Comparison of ENCODE assay signal across 12 mouse cellular contexts in genomic region chr17:28033046-28033580, GRCm38 (mm10). TPM values are rescaled to one million over a fixed set of nuclear protein-coding genes. Genes with fewer than 3 reads are reported as not detected.
A peak's percentile ranks its signal among the peaks of the same experiment; 100 is the strongest.
DNase-seq lines count a peak whose midpoint lies in the region; ATAC-seq lines count a peak whose summit lies in the region.
"Had no signal": no experiment of that assay in that cellular context is flagged by ENCODE, and none has a peak within 500 bp of the region (broad histone marks: within the 10 kb centered on the region; RNA-seq: fewer than 3 reads in every experiment).

No protein-coding gene starts in this region.

- no peak for DNase-seq in heart, adult 8-10 months (ENCODE audit: low spot score)
- peak; percentile 22 for DNase-seq in MN1 (ENCODE audit: low spot score)
- DNase-seq in right cerebral cortex, postnatal 14 days: no peak
- no peak for DNase-seq in cerebellum, postnatal 10 days
- no peak for DNase-seq in cerebellum, adult 11 months
- DNase-seq: cerebellum, postnatal 36 days; heart, postnatal 36 days; right cerebral cortex, adult 18-20 months had no signal

- H3K9me3 ChIP-seq in heart, embryonic 12.5 days (replicated peaks): no peaks in the 10 kb centered on the region
- H3K9me3 ChIP-seq in forebrain, embryonic 15.5 days: no peaks in the 10 kb centered on the region
- H3K9me3 ChIP-seq in midbrain, embryonic 12.5 days: no peaks in the 10 kb centered on the region

- H3K27me3 ChIP-seq in heart, embryonic 12.5 days (replicated peaks): no peaks in the 10 kb centered on the region
- no peaks in the 10 kb centered on the region for H3K27me3 ChIP-seq in forebrain, embryonic 15.5 days
- no peaks in the 10 kb centered on the region for H3K27me3 ChIP-seq in midbrain, embryonic 12.5 days

- H3K4me1 ChIP-seq in heart, embryonic 12.5 days (replicated peaks): peaks cover 81% of the 10 kb centered on the region
- H3K4me1 ChIP-seq in forebrain, embryonic 15.5 days: peaks cover 47% of the 10 kb centered on the region
- H3K4me1 ChIP-seq in midbrain, embryonic 12.5 days: peaks cover 52% of the 10 kb centered on the region

- no peak overlapping the region for H3K4me2 ChIP-seq in heart, embryonic 12.5 days
- no peak overlapping the region for H3K4me2 ChIP-seq in forebrain, embryonic 15.5 days (replicated peaks)
- no peak overlapping the region for H3K4me2 ChIP-seq in midbrain, embryonic 12.5 days (replicated peaks)

- 35% methylated on average over 3 of the region's 3 CpGs for WGBS in heart, embryonic 12.5 days
- 5% methylated on average over 3 of the region's 3 CpGs for WGBS in forebrain, embryonic 15.5 days
- 20% methylated on average over 3 of the region's 3 CpGs for WGBS in midbrain, embryonic 12.5 days

- H3K36me3 ChIP-seq in heart, embryonic 12.5 days: no peaks in the 10 kb centered on the region
- H3K36me3 ChIP-seq in forebrain, embryonic 15.5 days: no peaks in the 10 kb centered on the region
- no peaks in the 10 kb centered on the region; the same call in 1 of the 2 replicates for H3K36me3 ChIP-seq in midbrain, embryonic 12.5 days

- no peak overlapping the region; the same call in 1 of the 2 replicates for H3K9ac ChIP-seq in heart, embryonic 12.5 days
- H3K9ac ChIP-seq in forebrain, embryonic 15.5 days (replicated peaks): no peak overlapping the region; the same call in 1 of the 2 replicates
- H3K9ac ChIP-seq in midbrain, embryonic 12.5 days (replicated peaks): 0 out of 2 replicates have a peak overlapping the region, but pooled peaks have one; percentile 28

- H3K4me3 ChIP-seq in heart, embryonic 12.5 days: no peak overlapping the region
- no peak overlapping the region for H3K4me3 ChIP-seq in forebrain, embryonic 15.5 days
- no peak overlapping the region for H3K4me3 ChIP-seq in midbrain, embryonic 12.5 days

- ATAC-seq in heart, embryonic 12.5 days (ENCODE audit: insufficient number of reproducible peaks, low FRiP score): no peak
- no peak for ATAC-seq in forebrain, embryonic 15.5 days (replicated peaks)
- peak; percentile 31; the same call in 1 of the 2 replicates for ATAC-seq in midbrain, embryonic 12.5 days (ENCODE audit: low FRiP score, low read depth)

- peak overlapping the region; percentile 10; the same call in 1 of the 2 replicates for H3K27ac ChIP-seq in heart, embryonic 12.5 days (ENCODE audit: poor library complexity, severe bottlenecking)
- peak overlapping the region; percentile 67 for H3K27ac ChIP-seq in forebrain, embryonic 15.5 days (replicated peaks)
- peak overlapping the region; percentile 83 for H3K27ac ChIP-seq in midbrain, embryonic 12.5 days (replicated peaks)

RNA-seq across cellular contexts. Expression of gene Tcp11, which starts 47.3 kb away (rescaled TPM):
- 0.23 and 1.1 TPM in 2 replicates for polyA plus RNA-seq in heart, embryonic 12.5 days (2016; fragmentation: Nextera tagmentation; extraction: Ambion mirVana)
- total RNA-seq in heart, adult 8-10 months (2022): under 1 TPM in 1 of 4 experiments, not detected in 3; 0.24 TPM
- polyA plus RNA-seq in forebrain, embryonic 15.5 days (2015; fragmentation: Nextera tagmentation; extraction: Ambion mirVana): 1.7 and 1.8 TPM in 2 replicates
- 1.4 and 1.9 TPM in 2 replicates for polyA plus RNA-seq in midbrain, embryonic 12.5 days (2016; fragmentation: Nextera tagmentation; extraction: Ambion mirVana)
- total RNA-seq: heart, postnatal 36 days; liver, adult 2 months had no signal
- polyA plus RNA-seq: liver, adult 2 months had no signal

Comparison
In these comparisons a context has a peak if more than half of its experiments do, and no peak if none do; other contexts are left out.
1. H3K27ac ChIP-seq: peak in every context shown above with its lines; median percentile 83 in midbrain, embryonic 12.5 days; 67 in forebrain, embryonic 15.5 days; 10 in heart, embryonic 12.5 days.